Mouse (Mus musculus) ES-E14 (cell line): Measurements from ENCODE around the gene Prpf4b.

Experiments used
- CHD2 ChIP-seq: IDR thresholded peaks from 2 replicates; pipeline ENCODE4 v1.6.1; 2014; ENCODE audit warnings: mild to moderate bottlenecking, low read depth, low read length, inconsistent platforms
- HCFC1 ChIP-seq: IDR thresholded peaks from 2 replicates; pipeline ENCODE4 v1.6.1; 2012; ENCODE audit warnings: low read length, inconsistent platforms, borderline replicate concordance; ENCODE audit not compliant: insufficient read depth
- MAFK ChIP-seq: IDR thresholded peaks from 2 replicates; pipeline ENCODE4 v1.6.1; 2014; ENCODE audit warnings: mild to moderate bottlenecking, low read depth, low read length, inconsistent platforms; ENCODE audit not compliant: insufficient read depth
- ZC3H11A ChIP-seq: IDR thresholded peaks from 2 replicates; pipeline ENCODE4 v1.6.1; 2012; ENCODE audit warnings: low read depth, mild to moderate bottlenecking, inconsistent platforms, low read length, borderline replicate concordance
- ZNF384 ChIP-seq: IDR thresholded peaks from 2 replicates; pipeline ENCODE4 v1.6.1; 2012; ENCODE audit warnings: low read depth, low read length, inconsistent platforms

DNA sequence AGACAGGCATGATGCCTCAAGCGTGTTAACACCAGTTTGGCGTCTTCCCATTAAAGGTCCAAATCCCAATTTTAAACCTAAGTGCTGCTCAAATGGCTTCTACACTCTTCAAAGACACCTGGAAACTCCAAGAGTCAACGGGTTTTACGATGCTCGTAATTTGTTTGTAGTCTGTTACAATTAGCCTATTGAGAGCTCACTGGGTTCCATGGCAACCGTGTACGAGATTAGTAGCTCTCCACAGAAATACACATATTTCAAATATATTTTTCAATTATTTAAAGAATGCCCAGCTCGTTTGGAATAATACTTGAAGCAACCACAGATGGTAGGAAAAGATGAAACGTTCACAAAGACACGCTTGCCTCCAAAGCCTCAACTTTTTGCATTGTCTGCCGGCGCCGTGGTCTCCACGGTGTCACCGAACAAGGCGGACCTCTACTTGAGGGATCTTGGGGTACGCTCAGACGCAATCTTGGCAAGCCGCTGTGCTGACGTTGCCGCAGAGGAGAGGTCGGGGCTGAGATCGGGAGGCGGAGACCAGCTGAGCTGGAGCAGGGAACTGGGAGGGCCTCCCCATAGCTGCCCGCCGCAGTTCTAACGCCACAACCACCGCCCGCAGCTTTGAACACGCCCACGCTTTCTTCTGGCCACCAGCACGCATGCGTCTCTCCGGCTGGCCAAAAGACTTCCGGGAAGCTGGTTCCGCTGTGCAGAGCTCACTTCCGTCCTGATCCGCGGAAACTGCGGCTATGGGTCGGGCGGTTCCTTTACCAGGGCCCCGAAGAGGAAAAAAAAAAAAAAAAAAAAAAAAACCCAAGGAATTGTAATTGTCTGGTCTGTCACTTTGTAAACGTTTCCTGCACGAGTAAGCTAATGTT is 1.1 kb upstream of the Prpf4b start:
- TF ChIP-seq CHD2 (no peak), ZC3H11A (no peak), MAFK (no peak), HCFC1 (peak; percentile 81), ZNF384 (peak; percentile 99)
